Mouse (Mus musculus) urinary bladder, postnatal 36 days (tissue): ENCODE data around the gene Pm20d1.

Experiments
- DNase-seq, 2 experiments: peaks; one replicate each; pipeline ENCODE4 v3.0.0; 2022; ENCODE audit warnings: low spot score in 2 of 2, mixed read lengths in 1 of 2

The Pm20d1 gene

DNA sequence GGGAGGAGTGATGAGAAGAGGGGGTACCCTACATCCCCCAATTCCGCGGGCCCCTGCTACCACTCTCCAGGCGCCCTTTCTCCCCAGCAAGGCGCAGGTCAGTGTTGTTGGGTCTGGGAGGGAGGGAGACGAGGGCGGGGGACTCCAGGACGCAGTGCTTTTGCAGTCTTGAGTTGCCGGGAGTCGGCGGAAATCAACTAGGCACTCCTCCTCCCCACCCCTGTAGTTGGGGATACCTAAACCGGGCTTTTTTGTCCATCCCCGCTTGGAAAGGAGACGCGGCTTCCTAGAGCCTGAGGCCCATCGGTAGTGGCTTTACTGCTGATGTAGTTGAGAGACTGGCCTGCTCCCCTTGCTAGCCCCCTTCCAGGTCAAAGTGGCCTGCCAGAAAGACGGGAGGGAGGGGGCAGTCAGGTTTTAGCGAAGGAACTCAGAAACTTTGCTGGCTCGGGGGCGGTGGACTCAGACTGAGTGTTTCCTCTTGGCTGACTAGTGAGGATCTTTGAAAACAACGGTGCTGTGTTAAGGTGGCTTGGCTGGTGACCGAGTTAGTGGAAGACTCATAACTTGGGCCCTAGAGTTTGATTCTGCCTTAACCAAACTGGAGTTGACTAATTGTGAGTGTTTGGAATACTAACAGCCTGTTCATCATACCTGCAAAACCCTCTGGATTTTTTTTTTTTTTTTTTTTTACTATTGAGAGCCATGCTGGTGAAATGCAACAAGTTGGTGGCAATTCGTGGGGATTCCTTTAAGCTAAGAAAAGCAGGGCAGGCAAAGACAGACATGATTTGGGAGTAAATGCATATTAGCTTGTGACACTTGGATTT is 31.3 kb downstream of the Pm20d1 start:
- peak; percentile 20 to 21 for DNase-seq

DNA sequence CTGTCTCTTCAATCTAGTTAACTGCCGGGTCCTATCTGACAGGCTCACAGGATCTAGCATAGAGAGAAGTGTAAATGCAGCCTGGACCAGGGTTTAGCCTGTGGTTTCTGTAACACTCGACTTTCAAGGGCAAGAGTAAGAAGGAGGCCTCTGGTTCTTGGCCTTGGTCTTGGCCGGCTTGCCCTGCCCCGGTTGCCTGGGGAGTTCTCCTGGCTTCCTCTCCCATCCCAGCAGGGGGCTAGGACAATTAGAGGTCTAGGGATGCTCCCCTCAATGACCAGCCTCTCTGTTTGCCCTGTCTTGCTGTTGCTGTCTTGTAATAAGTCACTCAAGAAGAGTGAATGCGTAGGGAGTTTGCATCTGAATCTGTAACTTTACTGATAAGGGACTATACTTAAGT is 32.1 kb downstream of the Pm20d1 start:
- no peak for DNase-seq

- no peak for DNase-seq
Measured at GRCm38 (mm10) chr1:131830561-131830960, 33.4 kb downstream of the Pm20d1 start.

DNA sequence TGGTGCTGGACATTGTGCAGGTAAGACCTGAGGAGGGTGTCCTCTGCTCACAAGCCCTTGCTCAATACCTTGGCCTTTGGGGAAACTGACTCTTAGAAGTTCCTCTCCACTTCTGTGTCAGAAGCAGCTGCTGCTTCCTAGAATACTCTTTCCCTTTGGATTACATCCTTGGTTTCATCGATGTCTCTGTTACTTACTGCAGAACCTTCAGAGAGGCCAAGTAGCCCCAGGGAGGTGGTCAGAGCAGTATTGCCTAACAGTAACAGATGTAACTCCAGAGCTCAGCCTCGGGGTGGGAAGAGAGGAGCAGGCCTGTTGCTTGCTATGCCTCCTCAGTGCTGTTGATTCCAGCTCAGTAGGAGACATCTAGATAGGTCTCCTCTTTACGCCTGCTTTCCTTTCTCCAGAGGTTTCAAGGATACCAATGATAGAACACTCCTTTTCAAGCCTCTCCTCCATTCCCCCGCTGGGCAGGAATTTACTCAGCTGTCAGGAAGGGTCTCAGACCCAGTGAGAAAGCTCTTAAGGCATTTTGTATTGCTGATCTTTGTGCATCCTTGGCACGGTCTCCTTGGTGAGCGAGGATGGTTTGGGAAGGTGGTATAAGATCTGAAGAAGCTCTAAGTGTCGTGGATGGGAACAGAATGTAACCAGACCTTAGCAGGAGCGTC is 33.9 kb downstream of the Pm20d1 start:
- DNase-seq = no peak

DNA sequence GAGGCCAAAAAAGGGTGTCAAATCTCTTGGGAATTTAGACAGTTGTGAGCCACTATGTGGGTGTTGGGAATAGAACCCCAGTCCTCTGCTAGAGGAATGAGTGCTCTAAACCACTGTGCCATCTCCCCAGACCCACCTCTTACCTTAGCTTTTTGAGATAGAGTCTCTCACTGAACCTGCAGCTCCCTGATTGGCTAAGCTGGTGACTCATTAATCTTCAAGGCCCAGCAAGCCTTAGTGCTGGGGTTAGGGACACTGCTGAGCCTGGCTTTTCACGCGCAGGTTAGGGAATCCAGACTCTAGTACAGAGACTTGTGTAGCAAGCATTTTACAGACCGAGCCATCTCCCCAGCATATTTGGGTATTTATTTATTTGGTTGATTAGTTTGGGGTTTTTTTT is 39.9 kb downstream of the Pm20d1 start:
- no peak for DNase-seq

GRCm38 (mm10) chr1:131838542-131838941 is 41.4 kb downstream of the Pm20d1 start:
- no peak for DNase-seq

GRCm38 (mm10) chr1:131839279-131839678 is 42.1 kb downstream of the Pm20d1 start:
- no peak for DNase-seq

GRCm38 (mm10) chr1:131842221-131842620 is 45.0 kb downstream of the Pm20d1 start:
- DNase-seq = no peak

DNA sequence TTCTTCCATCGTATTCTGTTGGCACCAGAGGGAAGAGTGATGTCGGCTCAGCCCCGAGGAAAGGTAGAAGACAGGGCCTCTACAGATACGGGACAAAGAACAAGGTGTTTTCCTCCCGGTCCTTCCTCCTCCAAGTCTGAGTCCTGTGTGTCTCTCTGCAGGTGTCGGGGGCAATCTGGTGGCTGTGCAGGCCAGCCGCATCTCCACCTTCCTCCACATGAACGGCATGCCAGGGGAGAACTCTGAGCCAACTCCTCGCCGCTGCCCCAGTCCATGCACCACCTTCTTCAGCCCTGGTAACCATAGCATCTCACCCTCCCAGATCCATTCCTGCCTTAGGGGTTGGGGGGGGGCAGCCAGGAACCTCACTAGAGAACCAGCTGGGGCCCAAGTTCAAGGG is 46.6 kb downstream of the Pm20d1 start:
- DNase-seq = no peak

GRCm38 (mm10) chr1:131844883-131845282 is 47.7 kb downstream of the Pm20d1 start:
- no peak for DNase-seq

DNA sequence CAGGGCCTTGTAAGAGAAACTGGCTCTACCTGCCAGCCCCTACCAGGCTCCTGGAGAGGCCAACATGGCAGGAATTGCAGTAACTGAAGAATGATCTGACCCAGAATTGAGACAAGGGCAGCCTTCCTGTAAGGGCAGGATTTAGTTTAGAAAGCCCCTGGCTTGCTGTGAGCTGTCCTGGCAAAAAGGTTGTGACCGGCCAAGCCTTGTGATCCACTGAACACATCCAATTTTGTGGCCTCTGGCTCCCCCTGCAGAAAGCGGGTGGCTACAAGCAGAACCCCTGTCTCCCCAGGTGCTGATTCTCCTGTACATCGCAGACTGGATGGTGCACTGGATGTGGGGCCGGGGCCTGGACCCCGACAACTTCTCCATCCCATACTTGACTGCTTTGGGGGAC is 49.1 kb downstream of the Pm20d1 start:
- DNase-seq = peak; percentile 43 to 46

GRCm38 (mm10) chr1:131861811-131862210 is 64.6 kb downstream of the Pm20d1 start:
- no peak for DNase-seq

DNA sequence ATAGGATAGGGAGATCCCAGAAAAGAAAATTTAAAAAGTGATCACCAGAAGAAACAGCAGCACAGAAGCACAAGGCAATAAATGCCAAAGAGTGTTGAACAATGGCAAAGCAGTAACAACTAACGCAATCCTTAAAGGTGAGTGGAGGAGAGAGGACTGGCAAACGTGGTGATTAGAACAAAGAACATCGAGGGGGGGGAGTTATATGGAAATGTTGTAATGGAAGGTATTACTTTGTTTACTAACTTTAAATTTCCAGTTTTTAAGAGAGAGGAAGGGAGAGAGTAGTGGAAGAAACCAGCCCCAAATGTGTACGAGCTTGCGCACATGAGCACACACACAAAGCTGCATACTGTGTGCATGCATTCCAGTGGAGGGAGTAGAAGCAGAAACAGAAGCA is 68.4 kb downstream of the Pm20d1 start:
- no peak for DNase-seq

DNA sequence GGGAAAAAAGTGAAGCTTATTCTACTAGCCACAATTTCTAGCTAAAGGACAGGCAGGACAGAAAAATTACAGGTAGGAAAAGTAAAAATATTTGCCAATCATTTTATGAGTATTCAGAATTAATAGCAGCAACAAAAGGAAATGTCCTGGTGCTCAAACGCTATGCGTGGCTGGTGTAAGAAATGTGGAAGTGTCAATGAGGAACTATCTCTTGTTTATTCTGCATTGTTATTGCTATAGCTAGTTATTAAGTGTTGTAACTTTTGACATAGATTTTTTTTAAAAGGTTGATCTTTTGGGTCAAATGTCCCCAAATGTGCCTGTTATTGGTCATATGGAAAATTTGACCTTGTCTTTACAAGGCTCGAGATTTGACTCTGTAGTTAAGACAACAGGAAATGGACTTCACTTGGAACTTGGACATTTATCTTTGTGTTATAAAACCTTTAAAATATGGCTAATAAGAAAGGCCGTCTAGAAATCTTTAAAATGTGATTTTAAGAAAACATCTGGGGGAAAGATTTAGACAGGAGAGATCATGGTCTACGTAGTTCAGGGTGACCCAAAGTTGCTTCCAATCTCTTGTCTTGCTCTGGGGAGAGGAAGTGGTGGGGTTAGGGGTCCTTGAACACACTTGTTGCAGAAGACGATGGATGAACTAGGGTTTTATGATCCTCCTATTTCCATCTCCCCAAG is 69.3 kb downstream of the Pm20d1 start:
- DNase-seq = no peak

DNA sequence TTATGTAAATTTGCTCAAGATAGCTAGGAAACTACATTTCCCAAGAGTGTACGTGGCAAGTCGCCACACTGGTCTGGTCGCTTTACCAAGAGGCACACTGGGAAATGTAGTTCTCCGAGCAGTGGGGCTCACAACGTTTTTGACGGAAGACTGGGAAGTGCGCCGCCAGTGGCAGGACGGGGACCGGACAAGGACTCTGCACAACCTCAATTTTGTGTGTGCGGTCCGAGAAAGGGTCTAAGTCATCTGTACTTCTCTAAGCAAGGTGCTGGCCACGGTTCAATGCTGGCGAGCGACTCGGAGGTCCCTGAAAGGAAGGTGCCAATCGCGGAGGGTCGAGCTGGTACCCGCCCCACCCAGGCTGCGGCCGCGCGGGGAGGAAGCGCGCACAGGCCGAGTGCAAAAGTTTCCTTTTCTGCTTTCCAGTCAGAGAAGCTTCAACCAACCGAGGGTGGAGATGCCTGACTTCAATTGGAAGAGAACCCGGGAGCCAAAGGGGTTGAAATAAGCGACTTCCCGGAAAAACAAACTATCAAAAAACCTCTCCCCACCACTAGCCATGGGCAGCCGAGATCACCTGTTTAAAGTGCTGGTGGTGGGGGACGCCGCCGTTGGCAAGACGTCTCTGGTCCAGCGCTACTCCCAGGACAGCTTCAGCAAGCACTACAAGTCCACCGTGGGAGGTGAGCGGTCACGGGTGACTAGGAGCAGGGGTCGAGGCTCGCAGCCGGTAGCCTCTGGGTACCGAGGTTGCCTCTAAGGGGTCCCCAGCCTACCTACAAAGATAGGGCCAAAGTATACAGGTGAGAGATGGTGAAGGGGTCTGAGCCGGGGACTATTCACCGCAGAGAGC is 70.1 kb downstream of the Pm20d1 start, which contains the start of gene Rab29:
Gene Rab29, plus strand, starts transcription at position 132 of the 853 bp plus-strand sequence.
- peak; percentile 90 to 92 for DNase-seq

GRCm38 (mm10) chr1:131867946-131868290 is 70.7 kb downstream of the Pm20d1 start:
- no peak for DNase-seq

DNA sequence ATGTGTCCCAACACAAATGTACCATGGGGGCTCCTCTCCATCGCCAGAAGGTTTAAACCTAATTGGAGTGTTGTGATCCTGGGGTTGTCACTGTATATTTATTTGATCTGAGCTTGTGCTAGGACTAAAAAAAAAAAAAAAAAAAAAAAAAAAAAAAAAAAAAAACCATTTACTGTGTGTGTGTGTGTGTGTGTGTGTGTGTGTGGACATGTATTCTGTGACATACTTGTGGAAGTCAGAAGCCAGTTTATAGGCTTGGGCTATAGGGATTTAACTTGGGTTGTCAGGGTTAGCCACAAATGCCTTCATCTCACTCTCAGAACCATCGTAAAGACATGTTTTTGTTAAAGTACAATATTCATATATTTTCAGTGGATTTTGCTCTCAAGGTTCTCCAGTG is 72.4 kb downstream of the Pm20d1 start:
- no peak for DNase-seq
